Mouse (Mus musculus) T-helper 2 cell (primary cell): ENCODE measurements at regions not wholly inside any gene's neighbourhood (a gene's known extent, or its start where the extent isn't known, plus 50 kb on each side); places are given as distances from the start of the nearest gene placed in this dataset.

Source experiments
- in situ Hi-C: fragments of 300-600 bp; cut with MboI, MseI; formaldehyde crosslinking; loops from one replicate; pipeline ENCODE4 v1.15.1; 2025; ENCODE audit warnings: high pct_unique_total_duplicates

GRCm38 (mm10) chr4:54027565-54028237 is 201.9 kb downstream of the Tmem38b start:
- in situ Hi-C loops, result no loop called here

GRCm38 (mm10) chr4:54045258-54046029 is 219.6 kb downstream of the Tmem38b start:
- in situ Hi-C loops, result no loop called here

GRCm38 (mm10) chr4:54064331-54064730 is 238.5 kb downstream of the Tmem38b start:
- in situ Hi-C loops, result no loop called here

GRCm38 (mm10) chr4:54071951-54072350 is 246.1 kb downstream of the Tmem38b start:
- in situ Hi-C loops, result no loop called here

- in situ Hi-C loops, result no loop called here
These were observed 246.6 kb downstream of the Tmem38b start for GRCm38 (mm10) chr4:54072482-54072881.

GRCm38 (mm10) chr4:54072932-54073331 is 247.1 kb downstream of the Tmem38b start:
- in situ Hi-C loops, result no loop called here

GRCm38 (mm10) chr4:54073483-54073882 is 247.6 kb downstream of the Tmem38b start:
- in situ Hi-C loops, result no loop called here

- in situ Hi-C loops, result no loop called here
These were observed 248.4 kb downstream of the Tmem38b start for GRCm38 (mm10) chr4:54074226-54074625.

- in situ Hi-C loops, result no loop called here
These were observed 254.7 kb downstream of the Tmem38b start for GRCm38 (mm10) chr4:54080526-54080925.

- in situ Hi-C loops, result no loop called here
These were observed 255.6 kb downstream of the Tmem38b start for GRCm38 (mm10) chr4:54081411-54081810.

GRCm38 (mm10) chr4:54084747-54085146 is 258.9 kb downstream of the Tmem38b start:
- in situ Hi-C loops, result no loop called here

- in situ Hi-C loops, result no loop called here
These were observed 268.6 kb downstream of the Tmem38b start for GRCm38 (mm10) chr4:54094285-54094997.

- in situ Hi-C loops, result no loop called here
These were observed 269.5 kb downstream of the Tmem38b start for GRCm38 (mm10) chr4:54095200-54095930.

GRCm38 (mm10) chr4:54097543-54097942 is 271.7 kb downstream of the Tmem38b start:
- in situ Hi-C loops, result no loop called here

- in situ Hi-C loops, result no loop called here
These were observed 274.4 kb downstream of the Tmem38b start for GRCm38 (mm10) chr4:54100282-54100681.

- in situ Hi-C loops, result no loop called here
These were observed 281.1 kb downstream of the Tmem38b start for GRCm38 (mm10) chr4:54106976-54107375.

GRCm38 (mm10) chr4:54116310-54116709 is 290.5 kb downstream of the Tmem38b start:
- in situ Hi-C loops, result no loop called here

GRCm38 (mm10) chr4:54118179-54118846 is 292.5 kb downstream of the Tmem38b start:
- in situ Hi-C loops, result no loop called here

- in situ Hi-C loops, result no loop called here
These were observed 303.2 kb downstream of the Tmem38b start for GRCm38 (mm10) chr4:54128717-54129698.

GRCm38 (mm10) chr4:54156146-54156545 is 330.3 kb downstream of the Tmem38b start:
- in situ Hi-C loops, result no loop called here
